Mouse (Mus musculus) embryo, embryonic 9.5 days (tissue): ENCODE measurements around the gene Pdia2.
"Not testable (repeated sequence)": the region's sequence is repeated elsewhere in the genome, so short reads cannot be mapped to it uniquely, and the experiment has no call there.

ENCODE experiments used
- DNase-seq: peaks from one replicate; pipeline ENCODE4 v3.0.0-alpha.2; 2017; ENCODE audit errors: extremely low spot score

The Pdia2 gene

DNA sequence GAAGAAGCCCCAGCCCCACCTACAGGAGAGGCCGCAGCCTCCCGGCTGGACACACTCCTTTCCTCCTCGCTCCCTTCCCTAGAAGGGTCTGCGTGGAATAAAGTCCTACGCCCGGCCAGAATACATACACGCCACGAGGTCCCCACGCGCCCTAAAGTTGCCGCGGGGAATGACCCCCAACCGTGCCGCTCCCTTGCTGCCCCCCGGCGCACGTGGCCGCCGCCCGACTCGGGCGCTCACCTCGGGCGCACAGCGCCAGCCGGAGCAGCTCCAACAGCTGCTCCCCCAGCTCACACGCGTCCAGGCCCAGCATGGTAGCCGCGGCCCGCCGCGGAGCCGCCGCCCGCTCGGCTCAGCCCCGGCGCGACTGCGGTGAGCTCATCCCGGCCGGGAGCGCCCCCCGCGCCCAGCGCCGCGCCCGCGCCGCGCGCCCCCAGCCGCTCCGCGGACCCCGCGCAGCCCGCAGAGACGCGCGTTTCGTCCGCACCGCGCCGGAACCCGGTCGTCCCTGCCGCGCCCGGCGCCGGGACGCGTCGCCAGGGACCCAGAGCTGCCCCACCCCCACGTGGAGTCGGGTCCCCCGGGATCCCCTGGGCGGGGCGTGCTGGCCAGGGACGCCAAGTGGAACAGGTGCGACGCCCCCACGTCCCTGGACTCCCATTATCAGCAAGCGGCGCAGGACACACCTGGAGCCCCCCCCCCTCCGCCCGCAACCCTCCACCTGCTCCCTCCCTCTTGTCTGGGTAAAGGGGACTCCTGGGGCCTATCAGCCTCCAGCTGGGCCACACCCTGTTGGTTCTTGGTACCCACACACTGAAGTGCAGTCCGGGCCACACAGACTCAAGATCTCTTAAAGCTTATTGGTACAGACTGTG, 2.2 kb upstream of the Pdia2 start:
- peak; percentile 35 for DNase-seq

DNA sequence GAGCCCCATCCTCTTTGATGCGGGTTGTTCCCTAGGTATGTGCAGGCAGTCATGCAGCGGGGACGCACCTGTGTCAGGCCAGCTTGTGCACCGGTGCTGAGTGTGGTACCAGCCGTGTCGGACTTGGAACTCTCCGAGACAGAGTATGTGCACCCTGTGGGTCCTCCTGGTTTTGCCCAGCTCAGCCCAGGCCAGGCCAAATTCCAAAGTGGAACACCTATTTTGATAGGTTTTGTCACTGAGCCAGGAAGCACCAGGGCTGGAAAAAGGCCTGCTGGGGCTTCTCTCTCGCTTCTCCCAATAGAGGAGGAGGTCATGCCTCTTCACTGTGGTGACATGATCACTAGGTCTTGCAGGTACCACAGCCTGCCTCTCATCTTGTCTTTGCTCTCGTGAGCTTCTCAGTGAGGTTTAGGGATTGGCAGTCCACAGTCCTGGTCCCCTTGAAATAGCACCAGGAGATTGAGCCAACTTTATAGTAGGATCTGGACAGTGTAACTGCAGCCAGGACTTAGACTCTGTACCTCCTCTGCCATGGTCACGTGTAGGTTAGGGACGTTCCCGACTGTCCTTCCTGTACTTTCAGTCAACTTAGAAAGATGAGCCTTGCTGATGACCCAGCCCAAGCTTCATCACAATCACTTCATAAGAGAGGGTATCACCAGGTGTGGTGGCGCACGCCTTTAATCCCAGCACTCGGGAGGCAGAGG, 6.3 kb downstream of the Pdia2 start:
- DNase-seq: no peak

DNA sequence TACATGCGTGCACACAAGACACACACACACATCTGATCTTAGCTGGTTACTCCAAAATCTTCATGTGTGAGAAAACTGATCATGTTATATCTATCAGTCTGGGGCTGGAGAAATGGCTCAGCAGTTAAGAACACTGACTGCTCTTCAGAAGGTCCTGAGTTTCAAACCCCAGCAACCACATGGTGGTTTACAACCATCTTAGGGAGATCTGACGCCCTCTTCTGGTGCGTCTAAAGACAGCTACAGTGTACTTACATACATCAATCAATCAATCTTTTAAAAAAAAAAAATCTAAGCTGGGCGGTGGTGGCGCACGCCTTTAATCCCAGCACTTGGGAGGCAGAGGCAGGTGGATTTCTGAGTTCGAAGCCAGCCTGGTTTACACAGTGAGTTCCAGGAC, 7.4 kb downstream of the Pdia2 start:
- DNase-seq: not testable (repeated sequence)

DNA sequence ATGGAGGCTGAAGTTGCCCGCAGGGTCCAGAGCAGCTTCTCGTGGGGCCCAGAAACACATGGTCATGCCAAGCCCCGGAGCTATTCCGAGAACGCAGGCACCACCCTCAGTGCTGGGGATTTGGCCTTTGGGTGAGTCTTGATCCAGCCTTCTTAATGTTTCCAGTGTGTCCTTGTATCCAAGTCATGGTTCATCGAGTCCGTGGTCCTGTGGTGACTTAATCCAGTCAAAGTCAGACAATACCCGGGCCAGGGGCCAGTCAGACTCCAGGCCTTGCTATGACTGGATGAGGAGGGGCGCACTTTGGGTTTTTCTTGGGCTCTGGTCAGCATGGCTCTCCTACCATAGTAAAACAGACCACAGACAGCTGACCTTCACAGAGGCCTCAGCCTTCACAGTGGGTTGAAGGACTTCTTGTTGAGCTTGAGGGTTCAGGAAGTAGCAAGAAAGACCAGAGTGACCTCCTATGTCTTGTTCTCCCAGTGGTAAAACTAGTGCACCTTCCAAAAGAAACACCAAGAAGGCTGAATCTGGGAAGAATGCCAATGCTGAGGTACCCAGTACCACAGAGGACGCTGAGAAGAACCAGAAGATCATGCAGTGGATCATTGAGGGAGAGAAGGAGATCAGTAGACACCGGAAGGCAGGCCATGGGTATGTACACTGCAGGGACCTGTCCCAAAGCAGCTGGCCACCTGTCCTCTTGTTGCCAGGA, 10.6 kb downstream of the Pdia2 start:
- no peak for DNase-seq

DNA sequence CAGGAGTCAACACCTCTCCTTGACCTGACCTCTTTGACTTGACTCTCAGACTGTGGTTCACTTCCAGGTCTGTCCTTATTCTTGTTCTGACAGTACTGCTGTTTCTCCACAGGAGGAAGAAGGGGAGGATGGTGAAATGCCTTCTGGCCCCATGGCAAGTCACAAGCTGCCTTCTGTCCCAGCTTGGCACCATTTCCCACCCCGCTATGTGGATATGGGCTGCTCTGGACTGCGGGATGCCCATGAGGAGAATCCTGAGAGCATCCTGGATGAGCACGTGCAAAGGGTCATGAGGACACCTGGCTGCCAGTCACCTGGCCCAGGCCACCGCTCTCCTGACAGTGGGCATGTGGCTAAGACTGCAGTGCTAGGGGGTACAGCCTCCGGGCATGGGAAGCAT, 11.3 kb downstream of the Pdia2 start:
- no peak for DNase-seq

DNA sequence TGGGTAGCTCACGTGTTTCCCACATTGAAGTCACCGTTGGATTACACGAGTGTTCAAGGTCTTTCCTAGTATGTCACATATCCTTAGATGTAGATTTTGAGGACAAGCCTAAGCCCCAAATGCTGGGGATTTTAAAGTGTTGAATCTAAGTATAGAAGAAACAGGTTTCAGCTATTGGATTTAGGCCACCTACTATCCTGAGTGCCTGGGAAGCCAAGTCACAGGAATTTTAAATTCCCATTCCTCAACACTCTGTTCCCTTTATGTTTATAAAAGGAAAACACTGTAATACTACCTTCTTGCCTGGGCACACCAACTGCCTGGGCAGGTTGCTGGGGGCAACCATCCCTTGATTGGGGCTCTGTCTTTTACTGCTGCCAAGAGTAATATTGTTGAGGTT, 17.7 kb downstream of the Pdia2 start:
- DNase-seq: no peak

DNA sequence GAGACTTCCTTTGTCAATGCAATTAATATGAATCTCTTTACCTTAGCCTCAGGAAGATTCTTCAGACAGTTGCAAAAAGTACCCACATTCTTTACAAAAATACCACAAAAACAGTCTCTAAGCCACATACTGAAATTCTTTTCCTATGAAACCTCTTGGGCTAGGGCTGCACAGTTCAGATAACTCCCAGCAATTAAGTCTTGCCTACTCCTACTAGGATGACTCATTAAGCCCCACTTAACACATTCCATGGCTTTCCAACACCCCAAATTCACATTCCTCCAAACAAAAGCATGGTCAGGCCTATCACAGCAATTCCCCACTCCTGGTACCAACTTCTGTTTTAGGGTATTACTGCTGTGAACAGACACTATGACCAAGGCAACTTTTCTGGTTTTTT, 20.3 kb downstream of the Pdia2 start:
- DNase-seq: no peak

DNA sequence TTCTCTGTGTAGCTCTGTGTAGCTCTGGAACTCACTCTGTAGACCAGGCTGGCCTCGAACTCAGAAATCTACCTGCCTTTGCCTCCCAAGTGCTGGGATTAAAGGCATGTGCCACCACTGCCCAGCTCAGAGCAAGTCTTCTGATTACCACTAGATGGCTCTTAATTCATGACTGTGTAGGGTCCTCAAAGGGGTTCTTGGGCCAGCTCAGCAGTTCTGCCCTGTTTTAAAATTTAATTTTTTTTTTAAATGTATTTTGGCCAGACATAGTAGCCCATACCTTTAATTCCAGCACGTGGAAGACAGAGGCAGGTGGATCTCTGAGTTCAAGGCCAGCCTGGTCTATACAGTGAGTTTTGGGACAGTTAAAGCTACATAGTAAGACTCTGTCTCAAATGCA, 23.6 kb downstream of the Pdia2 start:
- not testable (repeated sequence) for DNase-seq

DNA sequence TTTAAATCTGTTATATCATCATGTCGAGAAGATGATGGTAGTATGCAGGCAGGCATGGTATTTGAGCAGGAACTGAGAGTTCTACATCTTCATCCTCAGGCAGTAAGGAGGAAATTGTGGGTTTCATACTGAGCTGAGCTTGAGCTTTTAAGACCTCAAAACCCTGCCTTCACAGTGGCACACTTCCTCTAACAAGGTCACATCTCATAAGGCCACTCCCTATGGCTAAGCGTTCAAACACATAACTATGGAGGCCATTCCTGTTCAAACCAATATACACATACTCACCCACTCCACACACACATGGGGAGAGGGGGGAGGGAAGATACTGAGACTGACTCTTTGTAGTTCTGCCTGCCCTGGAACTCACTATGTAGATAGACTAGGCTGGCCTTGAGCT, 30.8 kb downstream of the Pdia2 start:
- no peak for DNase-seq

DNA sequence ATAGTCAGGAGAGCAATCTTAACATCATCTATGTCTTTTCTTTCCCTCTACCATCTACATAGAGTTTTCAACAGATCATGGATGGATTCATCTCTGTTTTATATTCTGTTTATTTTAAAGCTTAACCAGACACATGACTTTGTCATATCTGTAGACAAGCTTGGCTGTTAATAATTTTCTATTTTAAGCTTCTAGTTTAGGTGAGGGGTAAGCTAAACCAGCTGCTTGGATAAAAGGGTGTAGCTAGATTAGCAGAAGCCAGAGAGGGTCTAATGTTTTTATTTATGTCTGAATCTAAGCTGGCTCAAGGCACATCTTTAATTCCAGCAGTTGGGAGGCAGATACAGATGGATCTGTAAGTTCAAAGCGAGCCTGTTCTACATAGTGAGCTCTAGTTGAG, 36.2 kb downstream of the Pdia2 start:
- no peak for DNase-seq

DNA sequence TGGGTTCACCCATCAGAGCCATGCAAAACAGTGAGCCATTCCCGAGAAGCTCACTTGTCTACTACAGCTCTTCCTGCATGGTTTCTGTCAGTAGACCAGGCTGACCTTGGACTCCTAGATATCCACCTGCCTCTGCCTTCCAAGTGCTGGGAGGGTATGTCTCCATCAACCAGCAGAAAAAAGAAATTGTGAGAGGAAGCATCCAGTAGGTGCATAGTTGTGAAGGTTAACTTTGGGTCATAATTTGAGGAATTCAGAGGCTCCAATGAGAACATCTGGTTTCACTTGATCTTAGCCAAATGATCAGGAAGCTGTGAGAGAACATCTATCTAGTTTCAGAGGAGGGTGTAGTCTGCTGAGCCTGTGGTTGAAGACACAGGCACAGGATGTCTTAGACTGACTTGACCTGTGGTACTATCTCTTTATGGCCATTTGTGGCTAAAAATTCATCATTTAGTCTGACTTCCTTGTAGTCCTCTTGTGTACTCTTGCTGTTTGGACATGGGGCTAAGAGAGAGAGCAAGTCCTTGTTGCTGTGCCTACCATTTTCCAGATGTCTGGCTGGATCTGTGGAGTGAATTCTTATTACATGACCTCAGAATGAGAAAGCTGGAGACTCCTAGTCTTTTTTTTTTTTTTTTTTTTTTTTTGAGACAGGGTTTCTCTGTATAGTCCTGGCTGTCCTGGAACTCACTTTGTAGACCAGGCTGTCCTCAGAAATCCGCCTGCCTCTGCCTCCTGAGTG, 46.8 kb downstream of the Pdia2 start:
- no peak for DNase-seq

DNA sequence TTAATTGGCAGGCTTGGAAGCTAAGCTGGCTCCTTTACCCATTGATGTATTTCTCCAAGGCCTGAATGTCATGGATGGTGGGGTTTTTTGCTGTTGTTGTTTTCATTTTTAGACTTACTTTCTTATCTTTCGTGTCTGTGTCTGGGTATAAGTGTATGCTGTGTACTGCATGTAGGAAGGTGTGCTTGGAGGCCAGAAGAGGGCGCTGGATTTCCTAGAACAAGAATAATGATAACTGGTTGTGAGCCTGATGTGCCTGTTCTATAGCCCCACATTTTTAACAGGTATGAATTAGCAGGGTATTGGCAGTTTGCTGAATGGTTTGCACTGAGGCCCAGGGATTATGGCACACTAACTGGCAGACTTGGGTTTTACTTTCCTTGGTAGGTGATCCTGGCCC, 49.8 kb downstream of the Pdia2 start:
- DNase-seq: no peak
